Mouse (Mus musculus) E14TG2a.4 (cell line): ENCODE data around the gene Znfx1.

Experiments
- H3K27me3 ChIP-seq: 2 replicates; pipeline ENCODE4 v1.6.1; 2014; ENCODE audit warnings: low read length, control low read depth; ENCODE audit not compliant: insufficient read depth
- H3K36me3 ChIP-seq: 2 replicates; pipeline ENCODE4 v1.6.1; 2014; ENCODE audit warnings: low read length, control low read depth; ENCODE audit not compliant: insufficient read depth
- H3K4me1 ChIP-seq: replicated peaks from 2 replicates; pipeline ENCODE4 v1.6.1; 2014; ENCODE audit warnings: low read depth, low read length, control low read depth
- H3K4me3 ChIP-seq: replicated peaks from 2 replicates; pipeline ENCODE4 v1.5.1; 2014; ENCODE audit warnings: mild to moderate bottlenecking, low read length
- H3K9me3 ChIP-seq: 2 replicates; pipeline ENCODE4 v1.6.1; 2014; ENCODE audit warnings: low read length, control low read depth
- CTCF ChIP-seq: conservative IDR thresholded peaks from 2 replicates; pipeline ENCODE4 v1.5.1; 2014; ENCODE audit warnings: low read length
- NANOG ChIP-seq: IDR thresholded peaks from 2 replicates; pipeline ENCODE4 v1.6.1; 2014; ENCODE audit warnings: borderline replicate concordance, low read length, mixed read lengths
- POU5F1 ChIP-seq: IDR thresholded peaks from 2 replicates; pipeline ENCODE4 v1.6.1; 2014; ENCODE audit warnings: low read length, borderline replicate concordance

The Znfx1 gene

DNA sequence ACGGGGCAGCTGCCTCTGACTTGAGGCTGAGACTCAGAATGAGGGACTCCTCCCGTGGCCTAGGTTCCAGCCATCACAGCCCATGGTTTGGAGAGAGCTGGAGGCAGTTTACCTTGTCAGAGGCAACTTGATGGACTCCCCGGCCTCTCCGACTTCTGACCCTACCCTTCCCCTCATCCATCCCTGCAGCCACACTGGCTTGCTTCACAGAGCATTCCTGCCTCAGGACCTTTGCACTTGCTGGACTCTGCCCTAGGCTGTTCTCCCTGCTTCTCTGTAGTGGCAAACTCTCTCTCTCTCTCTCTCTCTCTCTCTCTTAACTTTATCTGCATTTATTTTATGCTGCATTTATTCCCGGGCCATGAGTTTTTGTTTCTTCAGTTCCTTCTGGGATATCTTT, 24.0 kb upstream of the Znfx1 start:
- Histone ChIP-seq H3K27me3 (peaks cover 3% of the 10 kb centered on the region; the same call in 1 of the 2 replicates), H3K36me3 (no peaks in the 10 kb centered on the region), H3K9me3 (no peaks in the 10 kb centered on the region), H3K4me3 (no peak overlapping the region), H3K4me1 (peaks cover 3% of the 10 kb centered on the region)
- TF ChIP-seq POU5F1: no peak
- no peak for TF ChIP-seq CTCF
- TF ChIP-seq NANOG: no peak

DNA sequence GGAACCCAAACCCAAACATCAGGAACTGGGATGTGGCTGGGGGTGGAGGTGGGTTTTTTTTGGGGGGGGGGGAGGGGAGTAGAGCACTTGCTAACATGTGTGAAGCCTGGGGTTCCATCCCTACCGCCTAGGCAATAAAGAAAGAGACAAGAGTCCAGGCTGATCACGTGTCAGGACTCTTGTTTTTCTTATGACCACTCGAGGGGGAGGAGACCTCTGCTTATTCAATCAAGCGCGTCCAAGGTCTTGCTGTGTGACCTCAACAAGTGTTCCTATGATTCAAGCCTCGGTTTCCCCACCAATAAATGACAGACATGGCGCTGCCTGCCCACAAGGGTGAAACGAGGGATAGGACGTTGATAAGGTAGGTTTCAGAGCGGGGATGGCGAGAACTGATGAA, 23.3 kb upstream of the Znfx1 start:
- TF ChIP-seq NANOG (no peak), CTCF (no peak), POU5F1 (no peak)
- no peaks in the 10 kb centered on the region for H3K36me3 ChIP-seq
- H3K4me3 ChIP-seq: no peak overlapping the region
- peaks cover 10% of the 10 kb centered on the region for H3K4me1 ChIP-seq
- H3K27me3 ChIP-seq: peaks cover 3% of the 10 kb centered on the region; the same call in 1 of the 2 replicates
- H3K9me3 ChIP-seq: no peaks in the 10 kb centered on the region

DNA sequence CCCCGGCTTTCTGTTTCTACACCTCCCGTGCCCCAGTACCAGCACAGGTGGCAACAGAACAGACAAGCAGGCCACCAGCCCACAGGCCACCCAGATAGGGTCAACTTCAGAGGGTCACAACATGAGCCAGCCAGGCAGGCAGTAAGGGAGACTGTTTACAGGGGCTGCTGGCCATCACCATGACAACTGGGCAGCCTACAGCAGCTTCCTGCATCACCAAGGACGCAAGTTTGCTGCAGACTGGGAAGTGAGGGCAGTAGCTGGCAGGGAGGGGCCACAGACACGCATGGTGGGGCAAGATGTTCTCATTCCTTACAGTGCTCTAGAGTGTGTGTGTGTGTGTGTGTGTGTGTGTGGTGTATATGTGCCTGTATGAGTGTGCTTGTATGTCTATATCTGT, 18.8 kb upstream of the Znfx1 start:
- H3K4me3 ChIP-seq: no peak overlapping the region
- no peaks in the 10 kb centered on the region for H3K36me3 ChIP-seq
- peaks cover 53% of the 10 kb centered on the region for H3K4me1 ChIP-seq
- H3K27me3 ChIP-seq: no peaks in the 10 kb centered on the region
- H3K9me3 ChIP-seq: no peaks in the 10 kb centered on the region
- TF ChIP-seq NANOG (no peak), CTCF (no peak), POU5F1 (no peak)

DNA sequence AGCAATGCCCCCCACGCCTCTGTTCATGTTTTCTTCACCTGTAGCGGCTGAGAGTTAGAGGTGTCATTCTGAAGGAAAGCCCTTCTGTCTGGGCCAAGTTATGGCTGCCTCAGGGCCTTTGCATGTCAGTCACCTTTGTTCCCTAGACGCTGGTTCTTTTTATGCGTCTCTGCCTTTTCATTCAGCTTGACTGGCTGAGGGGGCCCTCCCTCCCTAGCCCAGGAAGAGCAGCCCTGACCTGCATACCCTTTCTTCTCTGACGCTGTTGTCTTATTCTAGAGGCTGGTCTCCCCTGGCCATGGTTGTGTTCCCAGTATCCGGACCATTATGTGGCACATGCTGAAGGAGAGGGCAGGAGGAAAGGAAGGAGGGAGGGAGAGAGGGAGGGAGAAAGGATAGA, 18.3 kb upstream of the Znfx1 start:
- Histone ChIP-seq H3K36me3 (no peaks in the 10 kb centered on the region), H3K4me1 (peaks cover 54% of the 10 kb centered on the region), H3K27me3 (no peaks in the 10 kb centered on the region), H3K4me3 (no peak overlapping the region), H3K9me3 (peaks cover 3% of the 10 kb centered on the region; the same call in 1 of the 2 replicates)
- TF ChIP-seq CTCF: no peak
- no peak for TF ChIP-seq POU5F1

DNA sequence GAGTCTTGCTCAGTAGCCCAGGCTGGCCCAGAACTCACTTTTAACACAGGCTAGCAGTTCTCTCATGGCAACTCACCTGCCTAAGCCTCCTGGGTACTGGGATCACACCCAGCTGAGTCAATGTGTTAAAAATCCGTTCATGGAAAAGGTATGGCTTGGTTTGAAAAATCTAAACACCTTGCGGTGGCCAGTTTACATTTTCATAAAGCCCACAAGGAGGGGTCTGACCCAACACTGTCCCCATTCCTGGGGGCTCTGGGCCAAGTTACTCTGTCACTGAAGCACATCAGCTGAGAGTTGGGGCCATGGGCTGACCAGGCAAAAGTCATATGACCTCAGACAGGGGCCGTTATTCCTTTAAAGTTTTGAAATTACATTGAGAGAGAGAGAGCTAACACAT, 17.6 kb upstream of the Znfx1 start:
- H3K9me3 ChIP-seq: peaks cover 3% of the 10 kb centered on the region; the same call in 1 of the 2 replicates
- H3K36me3 ChIP-seq: no peaks in the 10 kb centered on the region
- peaks cover 56% of the 10 kb centered on the region for H3K4me1 ChIP-seq
- no peaks in the 10 kb centered on the region for H3K27me3 ChIP-seq
- no peak overlapping the region for H3K4me3 ChIP-seq
- TF ChIP-seq NANOG (no peak), POU5F1 (no peak), CTCF (no peak)

DNA sequence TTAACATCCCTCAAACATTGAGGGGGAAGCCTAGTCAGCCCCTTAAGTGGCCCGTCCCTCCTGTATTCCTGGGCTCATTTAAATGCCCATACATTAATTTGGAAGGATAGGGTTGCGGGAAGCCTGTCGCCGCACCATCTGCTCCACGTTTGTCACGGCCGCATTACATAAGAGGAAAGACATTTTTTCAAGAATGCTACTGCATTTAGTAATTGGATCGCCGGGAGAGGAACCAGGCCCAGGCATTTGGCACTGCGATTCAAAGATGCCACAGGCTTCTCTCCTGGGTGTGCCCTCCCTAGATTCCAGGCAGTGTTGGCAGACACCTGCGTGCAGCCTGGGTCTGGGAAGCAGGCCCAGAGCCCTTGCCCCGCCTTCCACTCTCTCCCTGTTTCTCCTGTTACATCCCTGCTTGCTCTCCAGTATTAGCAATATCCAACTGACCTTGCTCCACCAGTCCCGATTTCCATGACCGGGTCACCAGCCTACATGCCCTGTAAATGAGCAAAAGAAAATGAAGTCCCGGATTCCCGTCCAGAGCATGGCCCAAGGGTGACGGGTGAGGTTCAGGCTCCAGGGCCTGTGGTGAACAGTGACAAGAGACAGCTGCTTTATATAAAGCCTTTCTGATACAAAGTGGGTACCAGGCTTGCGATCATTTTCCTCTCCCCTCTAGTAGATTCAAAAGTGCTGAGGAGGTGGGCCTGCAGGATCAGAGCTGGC, 16.9 kb upstream of the Znfx1 start:
- Histone ChIP-seq H3K4me3 (peak overlapping the region; percentile 41; the same call in 1 of the 2 replicates), H3K36me3 (no peaks in the 10 kb centered on the region), H3K27me3 (no peaks in the 10 kb centered on the region), H3K4me1 (peaks cover 58% of the 10 kb centered on the region), H3K9me3 (peaks cover 3% of the 10 kb centered on the region; the same call in 1 of the 2 replicates)
- TF ChIP-seq POU5F1 (no peak), CTCF (no peak), NANOG (no peak)

DNA sequence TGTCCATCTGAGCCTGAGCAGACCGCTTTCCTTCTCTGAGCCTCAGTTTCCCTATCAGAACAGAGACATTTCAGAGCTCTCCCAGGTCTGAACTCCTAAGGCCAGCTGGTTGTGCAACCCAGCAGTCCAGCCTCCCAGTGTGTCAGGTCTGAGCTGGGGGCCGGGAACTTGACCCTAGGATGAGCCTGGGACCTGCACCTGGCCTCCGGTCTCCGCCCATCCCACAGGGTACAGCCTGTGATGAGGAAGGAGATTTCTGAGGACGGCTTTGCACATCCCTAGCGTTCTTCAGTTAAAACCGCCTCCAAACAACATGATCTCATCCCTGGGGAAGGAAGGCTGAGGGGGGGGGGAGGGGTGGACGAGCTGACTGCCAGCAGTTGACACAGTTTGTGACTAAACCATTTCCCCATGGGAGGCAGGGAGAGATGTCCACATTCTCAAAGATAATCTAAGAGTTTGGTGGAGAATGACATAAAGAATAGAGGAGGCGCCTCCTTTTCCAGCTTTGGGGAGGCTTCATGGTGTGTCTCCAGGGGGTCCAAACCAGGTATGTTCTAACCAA, 16.2 kb upstream of the Znfx1 start:
- no peak for TF ChIP-seq CTCF
- TF ChIP-seq POU5F1: no peak
- no peak for TF ChIP-seq NANOG
- H3K4me3 ChIP-seq: peak overlapping the region; percentile 68
- H3K9me3 ChIP-seq: peaks cover 3% of the 10 kb centered on the region; the same call in 1 of the 2 replicates
- no peaks in the 10 kb centered on the region for H3K27me3 ChIP-seq
- H3K4me1 ChIP-seq: peaks cover 65% of the 10 kb centered on the region
- no peaks in the 10 kb centered on the region for H3K36me3 ChIP-seq

DNA sequence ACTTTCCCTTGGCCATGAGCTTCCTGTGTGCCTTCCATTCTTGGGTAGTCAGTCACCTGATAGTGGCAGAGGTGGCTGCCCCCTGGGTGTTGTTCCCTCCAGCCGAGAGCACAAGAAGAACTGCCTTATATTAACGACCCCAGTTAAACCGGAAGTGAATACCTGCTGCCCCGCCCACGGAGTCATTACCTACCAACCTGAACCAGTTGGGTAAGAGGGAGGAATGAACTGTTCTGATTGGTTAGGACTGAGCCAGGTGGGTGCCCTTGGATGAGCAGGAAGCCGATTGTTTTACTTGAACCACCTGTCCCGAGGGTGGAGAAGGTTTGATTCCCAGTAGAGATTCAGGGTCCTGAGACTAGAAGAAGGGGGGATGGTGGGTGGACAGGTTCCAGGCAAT, 15.7 kb upstream of the Znfx1 start:
- peaks cover 70% of the 10 kb centered on the region for H3K4me1 ChIP-seq
- peaks cover 3% of the 10 kb centered on the region; the same call in 1 of the 2 replicates for H3K9me3 ChIP-seq
- H3K27me3 ChIP-seq: no peaks in the 10 kb centered on the region
- H3K36me3 ChIP-seq: no peaks in the 10 kb centered on the region
- H3K4me3 ChIP-seq: peak overlapping the region; percentile 68
- TF ChIP-seq POU5F1: no peak
